Mouse (Mus musculus) kidney, embryonic 14.5 days (tissue): ENCODE results near the gene Smdt1. TPM values are rescaled to one million over a fixed set of nuclear protein-coding genes. Genes with fewer than 3 reads are reported as not detected.

Experiments used
- ATAC-seq: fragments of 200-750 bp; cut with Nextera tagmentation; 2 replicates; pipeline ENCODE4 v1.8.0; 2017; ENCODE audit warnings: moderate number of reproducible peaks, mild to moderate bottlenecking, moderate TSS enrichment, moderate library complexity; ENCODE audit not compliant: low FRiP score, low TSS enrichment
- H3K27ac ChIP-seq: fragments of 300-500 bp; sonication (generic); 2 replicates; pipeline ENCODE4 v1.5.1; 2014; ENCODE audit warnings: low read depth, mild to moderate bottlenecking, low read length, moderate library complexity, mixed read lengths
- H3K27me3 ChIP-seq: fragments of 300-500 bp; sonication (generic); 2 replicates; pipeline ENCODE4 v1.6.1; 2014; ENCODE audit warnings: mild to moderate bottlenecking, low read length; ENCODE audit not compliant: control insufficient read depth, insufficient read depth
- H3K36me3 ChIP-seq: fragments of 300-500 bp; sonication (generic); 2 replicates; pipeline ENCODE4 v1.6.1; 2014; ENCODE audit warnings: low read length, mixed read lengths; ENCODE audit not compliant: control insufficient read depth, insufficient read depth
- H3K4me1 ChIP-seq: fragments of 300-500 bp; sonication (generic); 2 replicates; pipeline ENCODE4 v1.6.1; 2014; ENCODE audit warnings: low read length, mixed read lengths; ENCODE audit not compliant: control insufficient read depth, insufficient read depth
- H3K4me2 ChIP-seq: fragments of 300-500 bp; sonication (generic); replicated peaks from 2 replicates; pipeline ENCODE4 v1.6.1; 2014; ENCODE audit warnings: low read depth, mild to moderate bottlenecking, low read length
- H3K4me3 ChIP-seq: fragments of 300-500 bp; sonication (generic); 2 replicates; pipeline ENCODE4 v1.5.1; 2014; ENCODE audit warnings: mild to moderate bottlenecking, low read length
- H3K9ac ChIP-seq: fragments of 300-500 bp; sonication (generic); 2 replicates; pipeline ENCODE4 v1.6.1; 2014; ENCODE audit warnings: low read depth, mild to moderate bottlenecking, low read length, moderate library complexity
- H3K9me3 ChIP-seq: fragments of 300-500 bp; sonication (generic); 2 replicates; pipeline ENCODE4 v1.6.1; 2016; ENCODE audit warnings: low read length; ENCODE audit not compliant: control insufficient read depth
- WGBS: fragments of 180-500 bp; shearing (Covaris S2); extraction: QIAGEN DNeasy Blood & Tissue Kit; methylation state at CpG from one replicate; pipeline ENCODE4 v1.1.7; 2014; 5-methylcytosine and 5-hydroxymethylcytosine counted together
- polyA plus RNA-seq: library from polyadenylated mRNA; unstranded; fragments of >200 nt; fragmentation: Nextera tagmentation; extraction: Ambion mirVana; gene quantifications from 2 replicates; pipeline ENCODE4 v1.2.1, GENCODE M21; 2014

Gene Smdt1
- polyA plus RNA-seq, 1 experiment from 2014 or later: 276 TPM

DNA sequence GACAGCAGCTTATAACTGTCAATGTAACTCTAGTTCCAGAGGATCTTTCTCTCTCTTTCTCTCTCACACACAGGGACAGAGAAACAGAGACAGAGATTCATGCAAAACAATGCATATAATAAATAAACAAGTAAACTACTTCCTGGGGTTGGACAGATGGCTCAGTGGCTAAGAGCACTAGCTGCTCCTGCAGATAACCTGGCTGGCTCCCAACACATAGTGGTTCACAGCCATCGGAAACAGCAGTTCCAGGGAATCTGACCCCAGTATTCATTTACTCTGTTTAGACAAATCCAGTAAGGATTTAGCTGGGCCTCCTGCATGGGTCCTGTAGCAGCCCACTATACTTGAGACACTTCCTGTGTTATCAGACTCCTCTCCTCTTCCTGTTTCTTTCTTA, 19.1 kb upstream of the Smdt1 start:
- no peaks in the 10 kb centered on the region for H3K27me3 ChIP-seq
- no peak overlapping the region for H3K4me2 ChIP-seq
- H3K4me3 ChIP-seq: no peak overlapping the region
- no peak overlapping the region for H3K27ac ChIP-seq
- H3K9me3 ChIP-seq: no peaks in the 10 kb centered on the region
- ATAC-seq: no peak
- H3K36me3 ChIP-seq: no peaks in the 10 kb centered on the region
- no peak overlapping the region for H3K9ac ChIP-seq
- peaks cover 8% of the 10 kb centered on the region; the same call in 1 of the 2 replicates for H3K4me1 ChIP-seq
- WGBS: 52% methylated on average over 1 of the region's 1 CpGs

GRCm38 (mm10) chr15:82322195-82322594, 16.6 kb upstream of the Smdt1 start:
- WGBS: 74% methylated on average over 8 of the region's 8 CpGs
- H3K4me3 ChIP-seq: no peak overlapping the region
- no peak overlapping the region for H3K9ac ChIP-seq
- H3K27ac ChIP-seq: no peak overlapping the region
- no peak overlapping the region for H3K4me2 ChIP-seq
- no peaks in the 10 kb centered on the region for H3K27me3 ChIP-seq
- H3K36me3 ChIP-seq: no peaks in the 10 kb centered on the region
- ATAC-seq: no peak
- peaks cover 5% of the 10 kb centered on the region; the same call in 1 of the 2 replicates for H3K4me1 ChIP-seq
- no peaks in the 10 kb centered on the region for H3K9me3 ChIP-seq

DNA sequence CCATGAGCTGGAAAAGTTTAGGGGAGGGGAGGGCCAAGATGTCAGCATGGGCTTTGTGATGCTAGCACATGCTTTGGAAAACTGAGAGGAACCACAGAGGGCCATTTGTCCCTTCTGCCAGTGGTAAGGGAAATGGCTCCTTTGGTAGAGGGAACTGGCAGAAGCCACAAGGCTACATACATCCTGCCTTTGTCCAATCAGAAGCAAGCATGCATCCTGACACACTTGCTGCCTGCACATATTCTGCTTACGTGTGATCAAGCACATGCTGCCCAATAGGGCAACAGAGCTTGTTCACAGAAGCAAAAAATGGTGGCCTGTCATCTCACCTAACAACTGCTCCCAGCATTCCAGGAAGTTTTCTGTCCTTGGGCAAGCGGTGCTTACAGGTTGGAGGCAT, 13.4 kb upstream of the Smdt1 start:
- WGBS: 68% methylated on average over 2 of the region's 2 CpGs
- Histone ChIP-seq H3K27me3 (no peaks in the 10 kb centered on the region), H3K36me3 (peaks cover 8% of the 10 kb centered on the region; the same call in 1 of the 2 replicates), H3K4me3 (no peak overlapping the region), H3K4me1 (peaks cover 5% of the 10 kb centered on the region; the same call in 1 of the 2 replicates), H3K9ac (no peak overlapping the region), H3K4me2 (no peak overlapping the region), H3K27ac (no peak overlapping the region), H3K9me3 (no peaks in the 10 kb centered on the region)
- ATAC-seq: no peak

GRCm38 (mm10) chr15:82335194-82335593, 3.6 kb upstream of the Smdt1 start:
- Histone ChIP-seq H3K9ac (no peak overlapping the region), H3K4me2 (no peak overlapping the region), H3K36me3 (peaks cover 31% of the 10 kb centered on the region), H3K9me3 (no peaks in the 10 kb centered on the region), H3K4me1 (peaks cover 11% of the 10 kb centered on the region), H3K4me3 (no peak overlapping the region), H3K27me3 (no peaks in the 10 kb centered on the region), H3K27ac (no peak overlapping the region)
- 100% methylated on average over 4 of the region's 4 CpGs for WGBS
- ATAC-seq: no peak

GRCm38 (mm10) chr15:82336629-82337028, 2.1 kb upstream of the Smdt1 start:
- no peak overlapping the region for H3K4me3 ChIP-seq

GRCm38 (mm10) chr15:82337875-82338274, 884 bp upstream of the Smdt1 start:
- Histone ChIP-seq H3K27ac (0 out of 2 replicates have a peak overlapping the region, but pooled peaks have one; percentile 30), H3K4me3 (peak overlapping the region; percentile 53), H3K27me3 (no peaks in the 10 kb centered on the region), H3K36me3 (peaks cover 27% of the 10 kb centered on the region), H3K9me3 (no peaks in the 10 kb centered on the region), H3K4me2 (peak overlapping the region; percentile 72), H3K9ac (peak overlapping the region; percentile 65), H3K4me1 (peaks cover 16% of the 10 kb centered on the region)
- ATAC-seq: no peak
- 24% methylated on average over 4 of the region's 4 CpGs for WGBS

More at GRCm38 (mm10) chr15:82336629-82337028, 2.1 kb upstream of the Smdt1 start:
- Histone ChIP-seq H3K4me1 (peaks cover 11% of the 10 kb centered on the region), H3K27me3 (no peaks in the 10 kb centered on the region), H3K27ac (no peak overlapping the region), H3K36me3 (peaks cover 27% of the 10 kb centered on the region), H3K9ac (no peak overlapping the region), H3K4me2 (no peak overlapping the region), H3K9me3 (no peaks in the 10 kb centered on the region)
- ATAC-seq: no peak
- WGBS: 91% methylated on average over 12 of the region's 12 CpGs

GRCm38 (mm10) chr15:82339150-82339549, 391 bp downstream of the Smdt1 start:
- no peak overlapping the region for H3K27ac ChIP-seq
- ATAC-seq: no peak
- peak overlapping the region; percentile 53 for H3K4me3 ChIP-seq
- peaks cover 16% of the 10 kb centered on the region for H3K4me1 ChIP-seq
- peak overlapping the region; percentile 65; the same call in 1 of the 2 replicates for H3K9ac ChIP-seq
- peaks cover 25% of the 10 kb centered on the region for H3K36me3 ChIP-seq
- H3K27me3 ChIP-seq: no peaks in the 10 kb centered on the region
- H3K4me2 ChIP-seq: peak overlapping the region; percentile 72
- 62% methylated on average over 10 of the region's 10 CpGs for WGBS
- no peaks in the 10 kb centered on the region for H3K9me3 ChIP-seq

- Histone ChIP-seq H3K4me2 (no peak overlapping the region), H3K9ac (no peak overlapping the region), H3K9me3 (no peaks in the 10 kb centered on the region), H3K27me3 (no peaks in the 10 kb centered on the region), H3K4me3 (no peak overlapping the region), H3K36me3 (peaks cover 19% of the 10 kb centered on the region), H3K4me1 (peaks cover 16% of the 10 kb centered on the region), H3K27ac (no peak overlapping the region)
- ATAC-seq: no peak
- WGBS: 72% methylated on average over 8 of the region's 8 CpGs
Observed at GRCm38 (mm10) chr15:82339634-82340254, 985 bp downstream of the Smdt1 start.

- H3K36me3 ChIP-seq: peaks cover 11% of the 10 kb centered on the region
- H3K4me1 ChIP-seq: peaks cover 16% of the 10 kb centered on the region
- 39% methylated on average over 21 of the region's 21 CpGs for WGBS
- H3K4me3 ChIP-seq: peak overlapping the region; percentile 51
- peak overlapping the region; percentile 84 for H3K4me2 ChIP-seq
- H3K27ac ChIP-seq: peak overlapping the region; percentile 75; the same call in 1 of the 2 replicates
- H3K9me3 ChIP-seq: no peaks in the 10 kb centered on the region
- ATAC-seq: no peak
- peak overlapping the region; percentile 73 for H3K9ac ChIP-seq
- no peaks in the 10 kb centered on the region for H3K27me3 ChIP-seq
Observed at GRCm38 (mm10) chr15:82340414-82341035, 1.8 kb downstream of the Smdt1 start.
